Mouse (Mus musculus): ENCODE measurements around the gene Hexim2.
A peak's percentile ranks its signal among the peaks of the same experiment; 100 is the strongest.

The Hexim2 gene

DNA sequence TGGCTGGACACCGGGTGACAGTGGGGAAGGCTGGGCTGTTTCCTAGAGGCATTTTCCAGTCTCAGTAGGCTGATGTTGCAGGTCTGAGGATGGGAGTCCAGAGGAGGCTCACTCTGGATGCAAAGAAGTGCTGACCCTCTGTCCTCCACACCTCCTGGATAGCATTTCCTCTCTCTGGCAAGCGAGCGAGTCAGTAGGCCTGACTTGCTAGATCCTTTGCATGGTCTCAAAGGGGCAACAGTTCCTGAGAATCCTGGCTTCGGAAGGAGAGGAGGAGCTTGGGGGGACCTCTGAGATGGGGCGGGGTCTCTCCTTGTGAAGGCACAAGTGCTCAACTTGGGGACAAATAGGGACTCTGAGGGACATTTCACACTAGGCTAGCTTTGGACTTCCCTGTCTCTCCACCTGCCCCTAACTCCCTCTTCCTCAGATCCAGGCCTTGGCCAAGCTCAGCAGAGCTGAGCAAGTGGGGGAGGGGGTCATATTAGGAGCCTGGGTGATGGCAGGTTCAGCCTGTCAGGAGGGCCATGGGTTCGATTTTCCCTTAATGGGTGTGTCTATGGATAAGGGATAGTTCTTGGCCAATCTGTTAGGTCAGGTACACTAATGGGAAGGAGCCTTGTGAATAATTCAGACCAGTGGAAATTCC lies 40.3 kb downstream of the Hexim2 start:
- DNase-seq (ENCODE audit: extremely low read depth, insufficient read length, low spot score) = no peak

DNA sequence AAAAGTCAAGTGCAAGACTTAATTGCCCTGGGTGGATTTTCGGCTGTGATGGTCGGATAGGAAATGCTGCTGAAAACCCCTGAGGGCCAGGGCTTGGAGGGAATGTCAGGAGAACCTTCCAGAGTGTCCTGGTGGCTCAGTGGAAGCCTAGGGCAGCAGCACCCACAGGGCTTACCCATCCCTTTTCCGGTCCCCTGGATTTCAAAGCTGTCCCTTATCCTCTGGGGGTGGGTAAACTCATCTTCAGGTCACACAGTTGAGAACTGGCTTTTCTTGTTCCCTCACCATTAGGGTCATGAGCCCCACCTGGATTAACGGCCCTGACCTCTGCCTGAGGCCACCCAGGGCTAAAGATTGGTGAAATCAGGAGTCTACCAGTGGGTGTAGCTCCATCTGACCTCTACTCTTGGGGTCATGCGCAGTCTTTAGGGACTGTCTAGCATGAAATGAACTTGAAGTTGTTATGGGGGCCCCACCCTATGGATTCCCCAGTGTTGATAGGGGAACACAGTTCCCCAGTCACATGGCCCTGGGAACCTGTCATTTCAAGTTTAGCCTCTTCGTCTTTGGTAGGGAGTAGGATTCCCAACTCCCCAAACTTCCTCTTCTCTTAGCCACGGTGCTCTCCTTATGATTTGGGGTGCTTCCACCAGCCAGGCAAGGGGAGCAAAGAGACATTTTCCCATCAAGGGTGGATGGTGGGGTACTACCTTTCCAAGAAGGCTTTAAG lies 41.0 kb downstream of the Hexim2 start:
- no peak for DNase-seq (ENCODE audit: extremely low read depth, insufficient read length, low spot score)

DNA sequence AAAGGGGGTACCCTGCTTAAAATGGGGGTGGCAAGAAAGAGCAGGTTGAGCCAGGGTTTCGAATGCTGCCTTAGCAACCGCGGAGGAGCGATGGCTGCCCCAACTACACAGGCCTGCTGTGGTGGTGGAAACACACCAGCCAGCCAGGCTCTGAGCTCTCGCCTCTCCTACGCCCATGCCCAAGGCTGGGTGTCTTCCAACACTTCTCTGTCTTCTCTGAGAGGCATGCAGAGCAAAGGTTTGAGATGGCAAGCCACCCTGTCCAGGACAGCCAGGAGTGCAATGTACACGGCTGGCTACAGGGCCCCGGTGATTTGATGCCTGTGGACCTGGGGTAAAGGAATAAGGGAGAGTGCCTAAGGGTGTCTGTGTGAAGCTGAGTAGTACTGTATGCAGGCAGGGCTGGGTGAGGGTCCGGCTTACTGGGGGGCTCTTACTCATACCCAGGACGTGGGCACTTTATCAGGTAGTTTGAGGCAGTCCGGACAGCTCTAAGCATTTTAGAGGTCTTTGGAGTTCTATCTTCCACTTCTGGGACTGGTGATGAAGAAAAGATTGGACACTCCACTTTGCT lies 41.6 kb downstream of the Hexim2 start:
- DNase-seq (ENCODE audit: extremely low read depth, insufficient read length, low spot score) = peak; percentile 57

DNA sequence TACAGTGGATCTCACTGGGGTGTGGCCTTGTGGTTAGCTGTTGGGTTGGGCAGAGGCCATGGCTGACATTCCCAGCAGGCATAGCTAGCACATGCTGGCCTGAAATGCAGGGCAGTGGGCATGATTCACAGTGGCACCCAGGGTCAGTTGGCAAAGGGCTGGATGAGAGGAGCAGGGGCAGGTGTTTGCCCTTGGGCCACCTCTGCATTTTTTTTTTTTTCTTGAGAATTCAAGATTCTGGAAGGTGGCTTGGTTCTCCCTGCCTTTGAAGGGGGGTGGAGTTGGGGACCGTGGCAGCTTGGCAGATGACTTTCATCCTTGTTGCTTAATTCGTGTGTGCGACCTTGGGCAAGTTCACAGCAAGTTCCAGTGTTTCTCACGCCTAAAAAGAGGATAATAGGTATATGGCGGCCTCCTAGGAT lies 42.2 kb downstream of the Hexim2 start:
- DNase-seq (ENCODE audit: extremely low read depth, insufficient read length, low spot score) = peak; percentile 90

DNA sequence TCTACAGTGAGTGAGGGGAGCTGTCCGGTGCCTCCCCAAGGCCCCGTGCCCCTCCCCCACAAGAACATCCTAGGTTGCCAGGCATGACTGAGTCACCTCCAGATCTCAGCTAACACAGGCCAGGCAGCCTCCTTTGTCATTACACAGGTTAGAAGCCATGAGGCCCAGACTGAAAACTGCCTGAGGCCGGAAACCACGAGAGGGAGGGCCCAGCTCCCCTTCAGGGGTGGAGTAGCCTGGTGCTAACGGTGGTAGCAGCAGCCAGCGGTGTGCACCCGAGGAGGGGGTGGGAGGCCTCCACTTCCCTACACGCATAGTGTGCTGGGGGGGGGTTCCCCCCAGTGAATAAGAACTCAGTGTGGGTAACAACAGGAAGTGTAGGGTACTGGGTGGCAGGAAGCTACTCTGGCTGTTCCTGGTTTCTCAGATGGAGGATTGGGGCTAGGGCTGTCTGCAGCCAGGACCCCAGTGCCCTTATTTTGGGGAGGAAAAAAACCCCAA lies 42.7 kb downstream of the Hexim2 start:
- DNase-seq (ENCODE audit: extremely low read depth, insufficient read length, low spot score) = peak; percentile 92

DNA sequence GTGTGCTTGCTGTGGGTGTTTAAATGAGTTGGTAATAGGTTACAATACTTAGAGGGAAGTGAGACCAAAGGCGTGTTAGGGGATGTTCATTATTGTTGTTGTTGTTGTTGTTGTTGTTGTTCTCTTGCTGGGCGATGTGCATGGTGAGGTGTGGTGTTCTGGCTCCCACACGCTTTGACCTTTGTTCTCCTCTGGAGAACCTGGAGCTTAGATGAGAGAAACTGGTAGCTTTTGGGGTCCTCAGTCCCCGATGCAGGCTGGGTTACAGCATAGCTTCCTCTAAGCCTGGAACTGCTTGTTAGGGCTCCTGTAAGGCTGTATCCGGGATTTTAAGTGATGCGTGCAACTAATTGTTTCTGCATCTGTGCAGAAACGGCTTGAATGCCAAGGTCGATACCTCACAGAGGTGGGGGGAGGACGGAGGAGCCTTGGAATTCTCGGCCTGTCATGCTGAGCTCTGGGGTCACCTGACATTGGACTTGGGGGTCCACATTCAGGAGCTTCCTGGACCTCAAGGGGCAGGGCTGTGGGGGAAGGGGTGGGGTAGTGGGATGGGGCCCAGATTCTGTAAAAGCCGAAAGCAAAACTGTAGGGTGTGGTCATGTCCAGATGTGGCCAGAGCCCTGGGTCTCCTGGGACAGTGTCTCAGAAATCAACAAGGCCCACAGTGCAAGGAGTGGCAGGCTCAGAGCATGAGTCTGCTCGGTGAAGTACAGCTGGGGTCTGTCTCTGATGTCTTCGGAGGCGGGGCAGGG lies 43.6 kb downstream of the Hexim2 start:
- peak; percentile 79 for DNase-seq (ENCODE audit: extremely low read depth, insufficient read length, low spot score)

DNA sequence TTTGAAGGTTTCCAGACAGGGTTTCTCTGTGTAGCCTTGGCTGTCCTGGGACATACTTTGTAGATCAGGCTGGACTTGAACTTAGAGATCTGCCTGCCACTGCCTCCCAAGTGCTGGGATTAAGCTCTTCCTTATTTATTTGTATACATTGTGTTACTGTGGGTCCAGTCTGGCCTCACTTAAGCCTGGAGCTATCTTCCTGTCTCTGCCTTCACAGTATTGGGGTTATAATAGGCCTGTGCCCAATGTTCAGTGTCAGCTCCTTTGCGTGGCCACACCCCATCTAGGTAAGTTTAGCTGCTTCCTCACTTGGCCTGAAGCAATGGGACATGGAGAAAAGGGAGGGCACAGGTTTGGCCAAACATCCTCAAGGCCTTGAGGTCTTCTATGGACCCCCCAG lies 44.3 kb downstream of the Hexim2 start:
- DNase-seq (ENCODE audit: extremely low read depth, insufficient read length, low spot score) = no peak

DNA sequence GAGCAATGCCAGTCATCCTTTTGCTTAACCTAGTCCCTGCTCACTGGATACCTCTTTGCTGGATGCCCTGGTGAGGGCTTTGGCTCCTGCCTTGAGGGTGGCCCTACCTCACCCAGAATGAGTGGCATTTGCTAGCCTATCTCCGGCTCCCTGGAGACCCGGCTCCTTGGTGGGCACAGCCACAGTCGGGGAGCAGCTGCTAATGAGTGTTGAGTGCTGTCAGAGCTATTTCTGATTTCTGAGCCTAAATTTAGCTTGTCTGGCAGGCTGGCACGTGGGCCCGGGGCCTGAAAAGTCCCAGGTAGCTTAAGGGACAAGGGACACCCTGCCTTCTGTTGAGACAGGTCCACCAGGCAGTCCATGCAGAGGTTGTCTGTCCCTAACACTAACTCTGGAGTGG lies 45.0 kb downstream of the Hexim2 start:
- no peak for DNase-seq (ENCODE audit: extremely low read depth, insufficient read length, low spot score)

DNA sequence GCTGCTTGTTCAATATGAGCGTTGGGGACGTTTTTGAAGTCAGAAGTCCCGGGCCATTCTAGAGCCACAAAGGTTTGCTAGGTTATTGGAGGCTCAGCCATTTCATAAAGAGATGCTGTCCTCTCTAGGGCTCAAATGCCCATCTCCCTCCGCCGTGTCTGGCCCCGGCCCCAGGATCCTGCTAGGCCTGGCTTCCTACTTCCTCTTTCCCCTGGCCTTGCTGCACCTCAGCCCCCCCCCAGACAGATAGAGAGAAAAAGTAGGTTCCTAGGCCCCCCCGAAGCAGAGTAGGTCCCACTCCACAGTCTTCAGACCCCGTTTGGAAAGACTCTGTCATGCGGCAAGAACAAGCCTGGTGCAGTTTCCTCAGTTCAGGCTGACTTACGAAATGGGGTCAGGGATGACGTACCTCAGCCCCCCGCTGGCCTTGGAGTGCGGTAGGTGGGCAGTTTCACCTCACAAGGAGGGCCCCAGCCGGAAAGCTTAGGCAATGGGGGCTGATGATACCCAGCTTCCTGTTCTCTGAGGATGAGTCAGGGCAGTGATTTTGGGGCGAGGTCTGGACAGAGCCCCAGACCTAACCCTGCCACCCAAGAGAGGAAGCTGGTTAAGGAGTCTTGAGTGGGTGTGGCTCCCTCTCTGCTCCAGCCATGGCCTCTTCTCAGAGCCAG lies 45.7 kb downstream of the Hexim2 start:
- no peak for DNase-seq (ENCODE audit: extremely low read depth, insufficient read length, low spot score)

DNA sequence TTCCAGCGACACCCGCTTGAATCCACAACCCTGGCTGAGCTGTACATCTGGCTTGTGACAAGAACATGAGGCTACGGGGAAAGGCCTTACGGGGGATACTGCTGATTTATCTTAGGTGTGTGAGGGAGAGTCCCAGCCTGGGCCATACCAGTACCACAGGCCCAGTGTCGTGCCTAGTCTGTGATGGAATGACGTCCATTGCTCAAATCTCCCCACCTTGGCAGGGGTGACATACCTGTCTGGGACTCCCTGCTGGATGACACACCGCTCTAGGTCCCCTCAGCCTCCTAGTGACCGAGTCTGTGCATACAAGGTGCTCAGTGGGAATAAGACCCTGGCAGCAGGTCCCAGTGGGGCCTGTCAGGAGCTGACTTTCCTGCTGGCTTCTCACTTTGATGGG lies 46.5 kb downstream of the Hexim2 start:
- DNase-seq (ENCODE audit: extremely low read depth, insufficient read length, low spot score) = no peak

DNA sequence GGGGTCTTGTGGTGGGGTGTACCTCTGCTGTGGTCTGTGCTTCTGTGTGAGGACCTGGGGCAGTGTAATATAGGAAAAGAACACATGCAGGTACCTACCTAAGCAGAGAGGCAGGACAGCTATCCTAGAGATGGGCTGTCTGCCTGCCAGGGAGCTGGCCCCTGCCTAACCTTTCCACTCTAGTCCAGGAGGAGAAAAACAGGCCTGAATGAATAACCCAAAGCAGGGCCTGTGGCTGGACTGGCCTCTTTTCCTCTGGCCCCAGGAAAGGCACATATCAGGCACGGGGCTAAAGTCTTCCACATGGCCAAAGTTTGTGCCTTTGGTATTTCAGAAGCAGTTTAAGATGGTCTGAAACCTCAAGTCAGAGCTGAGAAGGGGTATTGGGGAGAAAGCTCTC lies 48.2 kb downstream of the Hexim2 start:
- no peak for DNase-seq (ENCODE audit: extremely low read depth, insufficient read length, low spot score)

DNA sequence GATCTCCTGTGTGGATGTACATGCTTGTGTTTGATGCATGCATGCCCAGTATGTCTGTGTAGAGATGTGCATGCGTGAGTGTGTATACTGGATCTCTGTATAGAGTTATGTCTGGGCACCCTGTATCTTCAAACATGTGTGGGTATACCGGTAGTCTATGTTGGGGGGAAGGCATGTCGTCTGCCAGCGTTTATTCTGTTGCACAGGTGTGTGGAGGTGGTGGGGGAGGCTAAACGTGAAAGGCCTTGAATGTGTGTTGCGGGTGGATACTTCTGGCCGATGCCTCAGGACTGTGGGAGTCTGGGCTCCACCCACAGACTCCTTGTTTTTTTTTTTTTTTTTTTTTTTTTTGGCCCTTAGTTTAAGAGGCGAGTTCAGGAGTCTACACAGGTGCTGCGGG lies 49.1 kb downstream of the Hexim2 start:
- no peak for DNase-seq (ENCODE audit: extremely low read depth, insufficient read length, low spot score)

DNA sequence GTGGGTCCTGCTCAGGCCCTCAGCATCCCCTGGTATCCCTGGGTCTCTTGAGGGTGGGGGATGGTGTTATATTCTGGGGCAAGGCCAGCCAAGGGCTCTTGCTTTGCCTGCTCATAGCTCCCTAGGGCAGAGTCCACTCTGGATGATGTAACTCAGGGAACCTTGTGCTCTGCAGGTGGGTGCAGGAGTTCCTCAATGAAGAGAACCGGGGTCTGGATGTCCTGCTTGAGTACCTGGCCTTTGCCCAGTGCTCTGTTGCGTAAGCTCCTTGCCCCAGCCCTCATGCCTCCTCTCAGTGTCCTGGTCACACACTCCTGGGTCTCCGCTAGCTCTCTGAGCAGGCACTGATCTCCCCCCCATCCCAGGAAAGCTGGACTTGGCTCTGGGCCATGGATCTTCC lies 49.7 kb downstream of the Hexim2 start:
- DNase-seq (ENCODE audit: extremely low read depth, insufficient read length, low spot score) = no peak

DNA sequence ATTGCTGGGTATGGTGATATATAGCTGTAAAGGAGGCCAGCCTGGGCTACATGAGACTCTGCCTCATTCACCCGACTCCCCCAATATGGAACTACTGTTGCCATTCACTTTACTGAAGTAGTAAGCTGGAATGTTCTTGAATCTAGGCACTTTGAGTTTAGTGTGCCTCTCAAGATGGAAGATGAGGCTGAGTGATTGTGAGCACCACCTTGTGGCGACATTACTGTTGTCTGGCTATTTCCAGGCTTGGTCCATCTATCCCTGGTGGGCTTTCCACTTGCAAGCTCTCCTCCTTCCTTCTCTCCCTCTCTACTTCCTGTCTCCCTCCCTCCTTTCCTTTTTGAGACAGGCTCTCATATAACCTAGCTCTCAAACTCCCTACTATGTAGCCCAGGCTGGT lies 52.7 kb downstream of the Hexim2 start:
- DNase-seq (ENCODE audit: extremely low read depth, insufficient read length, low spot score) = no peak
